Mouse (Mus musculus): Measurements from ENCODE around the gene Gm3285.

Gene Gm3285

DNA sequence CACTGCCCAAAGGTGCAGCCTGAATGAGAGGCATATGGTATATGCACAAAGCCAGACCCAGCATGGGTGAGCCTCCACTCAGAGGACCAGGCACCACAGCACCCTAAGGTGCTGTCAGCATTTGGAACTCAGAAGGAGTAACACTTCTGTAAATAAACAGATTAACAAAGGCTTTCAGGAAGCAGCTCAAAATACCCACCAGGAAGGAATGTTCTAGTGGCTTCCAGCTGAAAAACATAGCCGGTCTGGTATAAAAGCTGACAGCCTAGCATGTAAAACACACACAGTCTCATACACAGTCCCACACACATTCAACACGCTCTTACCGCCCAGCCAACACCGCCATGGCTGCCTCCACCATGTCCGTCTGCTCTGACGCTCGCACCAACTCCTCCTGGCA is at the start of gene Gm3285:
Gm3285 (plus strand) TSS at position 301 of the 400 bp plus-strand sequence.
- DNase-seq (ENCODE audit: low spot score), result no peak

DNA sequence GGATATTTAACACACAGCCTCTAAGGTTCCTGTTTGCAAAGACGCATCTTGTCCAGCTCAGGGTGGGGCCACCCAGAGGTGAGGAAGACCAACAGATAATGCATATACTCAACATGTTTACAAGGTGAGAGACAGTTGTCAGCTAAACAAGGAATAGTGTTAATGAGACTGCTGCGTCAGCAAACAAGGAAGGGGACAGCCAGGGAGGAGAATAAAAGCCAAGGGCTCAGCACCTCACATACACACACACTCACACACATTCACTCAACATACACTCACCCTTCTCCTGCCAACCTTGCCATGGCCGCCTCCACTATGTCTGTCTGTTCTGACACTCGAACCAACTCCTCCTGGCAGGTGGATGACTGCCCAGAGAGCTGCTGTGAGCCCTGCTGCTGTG is 47.4 kb upstream of the Gm3285 start, which contains the start of gene Gm2696:
Gm2696 (plus strand) TSS at position 301 of the 400 bp plus-strand sequence.
- DNase-seq (ENCODE audit: low spot score), result no peak

DNA sequence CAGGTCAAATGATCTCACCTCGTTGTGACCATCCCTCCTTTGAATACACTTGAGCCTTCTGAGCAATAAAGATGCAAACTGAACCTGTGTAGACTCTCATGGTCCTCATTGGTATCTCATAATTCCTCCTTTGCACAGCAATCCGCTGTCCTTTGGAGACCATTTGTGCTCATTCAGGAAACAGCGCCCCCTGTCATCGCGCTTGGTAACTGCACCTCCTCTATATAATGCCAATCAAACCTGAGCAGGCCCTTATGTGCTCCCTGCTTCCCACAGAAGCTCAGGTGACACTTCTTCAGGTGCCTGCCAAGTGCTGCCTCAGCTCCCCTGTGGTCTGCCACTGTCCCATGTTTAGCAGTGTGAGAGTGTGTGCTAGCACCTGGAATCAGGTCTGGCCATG is 46.3 kb upstream of the Gm3285 start:
- DNase-seq (ENCODE audit: low spot score), result no peak

DNA sequence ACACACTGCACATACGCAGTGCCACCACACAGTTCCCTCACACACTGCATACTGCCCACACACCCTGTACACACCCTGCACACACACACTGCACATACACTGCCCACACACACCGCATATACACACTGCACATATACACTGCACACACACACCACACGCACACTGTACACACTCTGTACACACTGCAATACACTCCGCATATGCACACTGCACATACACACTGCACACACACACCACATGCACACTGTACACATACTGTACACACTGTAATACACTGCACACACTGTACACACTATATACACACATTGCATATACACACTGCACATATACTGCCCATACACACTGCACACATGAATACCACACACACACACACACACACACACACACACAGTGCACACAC is 43.3 kb upstream of the Gm3285 start:
- DNase-seq (ENCODE audit: low spot score), result no peak

DNA sequence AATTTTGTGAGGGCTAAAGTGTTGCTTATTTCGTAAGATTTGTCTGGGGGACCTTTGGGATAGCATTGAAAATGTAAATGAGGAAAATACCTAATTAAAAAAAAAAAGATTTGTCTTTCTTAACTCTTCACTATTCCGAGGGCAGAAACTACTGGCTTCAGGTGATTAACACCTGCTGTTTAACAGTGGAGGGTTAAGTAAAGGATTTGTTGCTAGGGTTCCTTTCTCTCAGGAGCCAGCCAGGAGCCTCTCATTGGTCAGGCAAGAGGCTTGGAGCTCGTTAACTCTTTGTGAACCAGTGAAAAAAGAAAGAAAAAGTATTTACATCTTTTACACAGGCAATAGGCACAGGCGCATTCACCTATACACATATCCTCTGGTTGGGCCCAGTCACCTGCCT is 42.6 kb upstream of the Gm3285 start:
- no peak for DNase-seq (ENCODE audit: low spot score)

DNA sequence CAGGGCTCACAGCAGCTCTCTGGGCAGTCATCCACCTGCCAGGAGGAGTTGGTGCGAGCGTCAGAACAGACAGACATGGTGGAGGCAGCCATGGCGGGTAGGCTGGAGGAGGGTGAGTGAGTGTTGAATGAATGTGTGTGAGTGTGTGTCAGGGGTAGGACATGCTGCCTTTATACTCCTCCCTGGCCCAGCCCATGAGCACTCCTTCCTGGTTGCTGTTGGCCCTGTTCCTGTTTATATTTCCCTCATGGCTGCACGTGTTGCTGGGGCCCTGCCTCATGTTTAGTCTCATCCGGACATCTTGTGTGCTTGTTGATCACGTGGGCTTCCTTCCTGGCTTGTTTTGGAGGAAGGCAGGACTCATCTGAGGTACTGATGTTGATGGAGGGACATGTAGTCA is 34.8 kb upstream of the Gm3285 start, which contains the start of gene Krtap10-4:
Krtap10-4 (minus strand) TSS at position 145 of the 400 bp plus-strand sequence.
- DNase-seq (ENCODE audit: low spot score), result no peak

DNA sequence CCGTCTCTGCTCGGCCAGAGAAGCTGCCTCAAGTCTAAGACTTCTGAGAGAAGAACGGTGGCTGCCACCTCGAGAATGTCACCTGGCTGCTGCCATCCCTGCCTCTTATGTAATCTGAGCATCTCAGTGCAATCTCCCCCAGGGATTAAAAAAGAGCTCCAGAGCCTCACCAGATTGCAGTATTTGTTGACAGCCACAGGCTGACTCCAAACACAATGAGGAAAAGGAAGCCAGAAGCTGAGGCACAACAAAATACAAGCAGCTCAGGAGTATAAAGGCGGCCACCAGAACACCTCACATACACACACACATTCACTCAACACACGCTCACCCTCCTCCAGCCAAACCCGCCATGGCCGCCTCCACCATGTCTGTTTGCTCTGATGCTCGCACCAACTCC is 26.1 kb upstream of the Gm3285 start, which contains the start of gene Krtap10-10:
Krtap10-10 (plus strand) TSS at position 301 of the 400 bp plus-strand sequence.
- DNase-seq (ENCODE audit: low spot score), result no peak

DNA sequence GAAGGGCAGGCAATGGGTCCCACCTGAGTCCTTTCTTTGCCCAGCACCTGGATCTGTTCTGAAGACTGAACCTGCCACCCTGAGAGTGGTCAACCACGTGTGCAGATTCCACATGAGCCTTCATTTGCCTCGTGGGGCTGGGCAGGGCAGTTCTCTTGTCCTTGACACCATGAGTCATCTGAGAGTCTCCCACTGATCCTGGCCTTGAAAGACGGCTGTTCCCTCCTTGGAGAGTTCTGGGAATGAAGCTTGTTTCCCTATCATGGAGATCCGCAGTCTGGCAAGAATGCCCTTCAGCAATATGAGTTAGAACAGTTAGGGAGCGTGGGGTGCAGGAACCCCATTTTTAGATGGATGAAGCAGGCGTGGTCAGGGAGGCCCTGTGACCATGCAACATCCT is 22.8 kb upstream of the Gm3285 start:
- DNase-seq (ENCODE audit: low spot score), result no peak

DNA sequence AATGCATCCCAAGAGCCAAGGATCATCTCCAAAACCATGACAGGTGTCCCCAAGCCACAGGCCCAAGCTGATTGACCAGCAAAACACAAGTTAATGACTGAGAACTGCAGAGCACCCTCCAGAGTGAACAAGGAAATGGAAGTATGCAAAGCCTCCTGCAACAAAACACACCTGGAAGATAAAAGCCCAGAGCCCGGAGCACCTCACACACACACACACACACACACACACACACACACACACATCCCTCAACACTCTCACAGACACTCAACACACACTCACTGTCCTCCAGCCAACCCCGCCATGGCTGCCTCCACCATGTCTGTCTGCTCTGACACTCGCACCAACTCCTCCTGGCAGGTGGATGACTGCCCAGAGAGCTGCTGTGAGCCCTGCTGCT is 15.3 kb upstream of the Gm3285 start, which contains the start of gene Gm36176:
Gm36176 (plus strand) TSS at position 301 of the 400 bp plus-strand sequence.
- no peak for DNase-seq (ENCODE audit: low spot score)

DNA sequence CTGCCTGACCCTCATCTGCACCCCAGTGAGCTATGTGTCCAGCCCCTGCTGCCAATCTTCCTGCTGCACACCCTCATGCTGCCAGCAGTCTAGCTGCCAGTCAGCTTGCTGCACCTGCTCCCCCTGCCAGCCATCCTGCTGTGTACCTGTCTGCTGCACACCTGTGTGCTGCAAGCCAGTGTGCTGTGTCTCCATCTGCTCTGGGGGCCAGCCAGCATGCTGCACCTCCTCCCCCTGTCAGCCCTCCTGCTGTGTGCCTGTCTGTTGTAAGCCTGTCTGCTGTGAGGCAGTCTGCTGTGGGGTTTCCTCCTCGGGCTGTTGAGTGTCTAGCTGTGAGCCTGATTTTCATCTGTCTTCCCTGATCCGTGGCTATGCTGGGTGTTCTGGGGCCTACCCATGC is 14.8 kb upstream of the Gm3285 start:
- DNase-seq (ENCODE audit: low spot score), result no peak

DNA sequence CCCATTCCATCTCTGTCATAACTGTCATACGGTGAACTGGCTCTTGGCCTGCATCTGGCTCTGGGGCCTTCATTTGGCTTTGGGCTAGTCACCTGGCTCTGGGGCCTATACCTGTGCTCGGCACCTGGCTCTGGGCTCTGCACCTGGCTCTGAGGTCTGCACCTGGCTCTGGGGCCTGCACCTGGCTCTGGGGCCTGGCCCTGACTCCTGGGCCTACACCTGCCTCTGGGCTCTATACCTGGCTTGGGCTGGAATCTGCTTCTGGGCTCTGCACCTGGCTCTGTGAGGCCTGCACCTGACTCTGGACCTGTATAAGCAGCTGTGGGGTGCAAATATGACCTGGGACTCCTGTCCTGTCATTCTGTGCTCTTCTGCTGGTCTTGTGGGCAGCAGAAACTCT is 14.2 kb upstream of the Gm3285 start:
- no peak for DNase-seq (ENCODE audit: low spot score)

DNA sequence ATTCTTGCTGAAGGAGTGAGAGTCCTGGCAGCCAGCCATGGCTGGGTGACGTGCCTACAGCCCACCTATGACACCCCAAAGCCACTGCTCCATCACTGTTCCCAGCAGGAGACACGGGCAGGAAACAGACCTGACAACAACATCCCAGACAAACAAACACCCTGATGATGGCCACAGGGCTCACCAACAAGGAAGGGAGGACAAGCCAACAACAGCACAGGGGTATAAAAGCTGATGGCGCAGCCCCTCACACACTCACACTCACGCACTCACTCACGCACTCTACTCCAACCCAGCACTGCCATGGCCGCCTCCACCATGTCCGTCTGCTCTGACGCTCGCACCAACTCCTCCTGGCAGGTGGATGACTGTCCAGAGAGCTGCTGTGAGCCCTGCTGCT is 9.2 kb upstream of the Gm3285 start, which contains the start of gene Gm10318:
Gm10318 (plus strand) TSS at position 301 of the 400 bp plus-strand sequence.
- DNase-seq (ENCODE audit: low spot score), result no peak

DNA sequence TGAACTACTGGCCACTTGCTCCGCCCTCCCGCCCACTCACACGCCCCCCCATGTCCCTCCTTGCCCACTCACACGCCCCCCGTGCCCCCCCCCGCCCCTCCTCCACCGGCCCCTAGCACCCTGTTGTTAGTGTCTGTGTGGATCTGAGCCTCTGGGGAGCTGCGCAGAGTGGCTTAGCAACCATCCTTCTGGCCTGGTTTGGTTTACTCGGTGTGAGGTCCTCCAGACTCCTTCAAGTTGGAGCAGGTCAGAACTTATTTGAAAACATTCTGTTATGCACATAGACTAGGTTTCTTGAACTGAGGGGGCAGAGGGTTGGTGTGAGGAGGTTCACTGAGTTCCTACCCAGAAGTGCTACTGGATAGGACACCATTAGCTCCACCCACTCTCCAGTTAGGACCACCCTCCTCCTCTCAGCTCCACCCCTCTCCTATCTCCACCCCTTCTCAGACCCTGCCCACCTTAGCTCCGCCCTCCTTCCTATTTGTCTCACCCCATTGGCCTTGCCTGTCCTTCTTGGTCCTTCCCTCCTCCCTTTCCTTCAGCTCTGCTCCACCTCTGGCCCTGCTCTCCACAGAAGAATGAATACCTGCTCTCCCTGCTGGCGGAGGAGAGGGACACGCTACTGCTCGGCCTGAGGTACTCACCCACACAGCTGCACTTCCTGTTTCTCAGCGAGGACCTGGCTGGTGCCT is 2.4 kb downstream of the Gm3285 start:
- peak; percentile 69 for DNase-seq (ENCODE audit: low spot score)

DNA sequence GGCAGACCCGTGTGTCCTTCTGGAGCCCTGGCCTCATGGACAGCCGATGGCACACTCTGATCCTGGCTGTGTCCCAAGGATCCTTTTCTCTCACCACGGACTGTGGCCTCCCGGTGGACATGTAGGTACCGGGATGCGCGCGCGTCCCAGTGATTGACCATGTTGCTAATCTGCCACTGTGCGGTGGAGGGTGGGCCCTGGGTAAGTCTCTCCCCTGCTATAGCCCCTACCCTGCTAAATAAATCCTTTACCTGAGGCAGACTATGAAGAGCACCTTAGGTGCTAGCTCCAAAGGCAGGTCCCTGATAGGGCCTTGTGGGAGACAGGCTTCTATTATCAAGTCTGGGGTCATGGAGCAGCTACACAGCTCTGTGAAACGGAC is 3.0 kb downstream of the Gm3285 start:
- no peak for DNase-seq (ENCODE audit: low spot score)

DNA sequence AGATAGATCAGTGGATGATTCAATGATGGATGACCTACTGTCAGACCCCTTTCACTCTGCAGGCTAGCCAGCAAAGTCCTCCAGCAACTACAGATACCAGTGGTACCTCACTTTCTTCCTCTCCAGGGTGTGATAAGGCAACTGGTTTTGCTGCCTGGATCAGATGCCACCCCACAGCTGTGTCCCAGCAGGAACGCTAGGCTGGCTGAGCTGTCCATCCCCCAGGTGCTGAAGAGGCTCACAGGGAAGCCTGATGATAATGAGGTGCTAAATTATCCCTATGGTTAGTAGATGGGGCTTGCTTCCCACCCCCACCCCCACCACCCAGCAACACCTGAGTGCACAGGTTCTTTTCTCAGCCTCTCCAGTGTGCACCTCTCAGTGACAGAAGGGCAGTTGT is 5.8 kb downstream of the Gm3285 start:
- DNase-seq (ENCODE audit: low spot score), result no peak

DNA sequence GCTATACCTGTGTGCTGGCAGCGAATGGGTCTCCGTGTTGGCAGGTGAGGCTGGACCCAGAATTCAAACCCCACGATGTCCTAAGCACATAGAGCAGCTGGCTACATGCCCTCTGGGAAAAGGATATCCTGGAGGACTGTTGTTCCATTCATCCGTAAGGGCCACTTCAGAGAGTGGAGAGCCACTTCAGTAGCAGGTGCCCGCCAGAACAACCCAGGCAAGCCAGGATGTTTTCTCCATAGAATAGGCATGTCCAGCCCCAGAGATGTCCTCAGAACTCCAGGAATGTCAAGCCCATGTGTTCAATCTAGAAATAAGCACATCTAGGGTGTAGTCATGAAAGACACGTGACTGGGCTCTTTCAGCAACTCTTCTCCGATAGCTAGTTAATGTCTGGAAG is 7.9 kb downstream of the Gm3285 start:
- no peak for DNase-seq (ENCODE audit: low spot score)

DNA sequence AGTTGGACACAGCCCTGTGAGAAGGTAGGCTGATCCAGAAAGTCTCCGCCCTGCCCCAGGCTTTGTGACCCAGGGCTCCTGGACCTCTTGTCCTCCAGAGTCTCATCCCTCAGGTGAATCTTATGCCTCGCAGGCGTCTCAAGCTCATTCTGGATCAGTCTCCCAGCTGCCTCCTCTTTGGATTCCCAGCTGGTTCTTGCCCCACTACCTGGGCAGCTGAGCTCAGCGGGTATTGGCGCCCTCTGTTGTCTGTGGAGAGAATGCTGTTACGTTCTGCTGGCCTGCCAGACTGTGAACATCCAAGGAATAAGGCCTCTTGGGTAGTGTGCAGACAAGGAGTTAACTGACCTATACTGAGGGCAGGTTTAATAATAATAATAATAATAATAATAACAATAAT is 17.2 kb downstream of the Gm3285 start:
- DNase-seq (ENCODE audit: low spot score), result no peak

DNA sequence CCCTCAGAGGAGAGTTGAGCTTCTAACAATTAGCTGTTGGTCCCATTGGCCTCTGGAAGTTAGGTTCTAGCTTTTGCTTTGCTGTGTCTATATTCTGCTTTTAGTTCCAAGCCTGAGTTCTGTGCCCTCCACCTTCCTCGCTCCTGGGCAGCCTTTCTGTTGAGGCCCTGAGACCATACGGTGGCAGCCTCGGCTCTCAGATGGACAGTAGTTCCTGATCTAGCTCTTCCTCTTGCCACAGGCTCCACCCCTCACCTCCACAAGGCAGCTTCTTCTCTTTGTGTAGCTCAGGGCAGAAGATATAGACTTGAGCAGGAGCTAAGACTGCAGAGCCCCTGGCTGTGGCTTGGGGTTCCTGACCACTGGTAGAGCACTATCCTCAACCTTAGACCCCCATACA is 18.5 kb downstream of the Gm3285 start:
- no peak for DNase-seq (ENCODE audit: low spot score)

DNA sequence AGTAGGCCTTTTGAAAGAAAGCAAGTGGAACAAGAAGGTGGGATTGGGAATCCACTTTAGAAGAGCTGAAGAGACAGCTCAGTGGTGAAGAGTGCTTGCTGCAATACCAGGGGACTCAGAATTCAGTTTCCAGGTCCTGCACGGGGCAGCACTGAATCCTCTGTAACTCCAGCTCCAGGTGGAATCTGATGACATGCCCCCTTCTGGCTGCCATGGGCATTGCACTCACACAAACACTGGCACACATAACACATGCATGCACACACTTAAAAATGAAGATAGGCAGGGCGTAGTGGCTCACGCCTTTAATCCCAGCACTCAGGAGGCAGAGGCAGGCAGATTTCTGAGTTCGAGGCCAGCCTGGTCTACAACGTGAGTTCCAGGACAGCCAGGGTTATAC is 20.8 kb downstream of the Gm3285 start:
- no peak for DNase-seq (ENCODE audit: low spot score)

DNA sequence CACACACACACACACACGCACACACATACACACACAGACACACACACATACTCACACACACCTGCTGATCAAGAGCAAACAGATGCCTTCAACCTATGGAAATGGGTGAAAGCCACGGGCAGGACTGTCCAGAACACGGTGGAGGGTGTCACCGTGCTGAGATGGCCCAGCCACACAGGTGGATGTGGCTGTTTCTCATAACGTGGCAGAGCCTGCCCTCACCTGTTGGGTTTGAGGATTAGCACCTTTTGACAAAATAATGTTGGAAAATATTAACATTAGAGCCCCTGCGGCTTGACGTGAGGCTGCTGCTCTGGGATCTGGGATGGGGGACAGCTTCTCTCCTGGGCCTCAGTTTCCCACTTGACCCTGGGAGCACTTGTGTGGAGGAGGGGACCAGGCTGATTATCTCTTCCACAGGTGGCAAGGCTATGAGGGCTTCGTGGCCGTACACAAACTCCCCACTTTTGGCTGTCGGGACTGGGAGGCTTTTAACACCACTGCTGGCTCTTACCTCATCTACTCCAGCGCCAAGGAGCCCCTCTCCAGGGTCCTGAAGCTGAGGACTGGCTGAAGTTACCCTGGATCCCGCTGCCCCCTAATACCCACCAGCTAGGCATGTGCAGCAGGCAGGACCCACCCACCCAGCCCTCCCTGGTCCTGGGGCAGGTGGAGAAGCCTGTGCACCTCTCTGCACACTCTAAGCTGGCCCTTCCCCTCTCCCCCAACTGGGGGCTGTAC is 24.4 kb downstream of the Gm3285 start:
- DNase-seq (ENCODE audit: low spot score), result no peak

DNA sequence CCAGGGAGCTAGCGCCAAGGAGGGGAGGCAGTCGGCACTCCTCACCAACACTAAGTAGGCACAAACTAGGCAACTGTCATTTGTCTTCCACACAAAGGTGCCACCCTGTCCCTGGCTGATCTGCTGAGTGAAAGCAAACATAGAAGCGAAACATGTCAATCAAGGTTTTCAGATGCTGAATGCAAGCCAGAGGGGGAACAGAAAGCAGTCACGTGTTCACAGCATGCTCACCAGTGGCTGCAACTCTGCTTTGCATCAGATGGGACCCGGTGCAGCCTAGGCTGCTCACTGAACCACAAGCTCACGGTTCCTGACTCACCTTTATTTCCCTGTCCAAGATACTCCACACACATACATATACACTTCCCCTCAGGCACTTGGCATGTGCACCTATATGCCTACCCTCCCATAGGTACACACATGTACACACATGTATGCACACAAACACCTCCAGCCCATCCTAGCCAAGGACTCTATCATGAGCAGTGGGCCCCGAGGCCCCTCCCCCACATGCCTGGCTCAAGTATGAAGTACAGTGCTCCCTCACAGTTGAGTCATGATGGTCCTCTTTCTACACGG is 29.3 kb downstream of the Gm3285 start:
- DNase-seq (ENCODE audit: low spot score), result no peak

DNA sequence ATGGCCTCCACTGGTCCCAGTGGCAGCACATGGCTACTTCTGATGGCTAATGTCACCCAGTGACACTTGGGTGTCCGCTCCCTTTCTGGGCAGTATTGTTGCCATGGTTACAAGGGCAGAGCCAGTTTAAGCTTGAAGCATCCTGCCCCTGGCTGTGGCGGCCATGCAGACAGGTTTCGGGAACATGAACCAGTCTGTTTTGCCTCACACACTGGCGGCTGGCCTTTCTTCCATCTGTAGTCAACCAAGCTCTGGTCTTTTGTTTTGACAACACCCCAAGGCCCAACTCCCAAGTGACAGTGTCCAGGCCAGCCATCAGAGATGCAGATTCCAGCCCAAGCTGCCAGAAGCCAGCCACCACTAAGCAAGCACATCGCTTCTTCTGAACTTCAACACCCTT is 33.8 kb downstream of the Gm3285 start:
- DNase-seq (ENCODE audit: low spot score), result no peak

DNA sequence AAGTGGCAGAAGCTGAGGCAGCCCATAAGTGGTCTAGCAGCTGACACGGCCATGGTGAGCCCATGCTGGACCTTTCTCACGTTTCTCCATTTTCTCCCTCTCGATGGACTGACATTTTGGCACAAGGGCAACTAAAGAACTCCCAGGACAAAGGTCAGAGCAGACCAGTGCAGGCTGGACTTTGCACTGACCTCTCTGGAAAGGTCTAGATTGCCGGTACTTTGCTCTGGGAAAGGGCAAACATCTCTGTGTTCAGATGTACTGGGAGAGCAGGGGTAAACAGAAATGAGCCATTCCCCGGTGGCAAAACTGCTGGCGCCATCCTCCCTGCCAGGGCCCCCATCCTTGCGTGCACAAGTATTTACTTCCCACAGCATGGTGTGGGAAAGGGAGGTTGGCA is 38.4 kb downstream of the Gm3285 start:
- no peak for DNase-seq (ENCODE audit: low spot score)
